Comparison of ENCODE assay signal across 7 mouse cellular contexts in genomic region chr13:83503919-83504318, GRCm38 (mm10). TPM values are rescaled to one million over a fixed set of nuclear protein-coding genes. Genes with fewer than 3 reads are reported as not detected.
DNase-seq lines count a peak whose midpoint lies in the region; ATAC-seq lines count a peak whose summit lies in the region.

Mef2c (plus strand) TSS chr13:83504034.

- no peak within 1 kb of the TSS for H3K4me3 ChIP-seq in midbrain, embryonic 14.5 days (replicated peaks; ENCODE audit: low read depth, low read length)

- ATAC-seq in common myeloid progenitor, adult 5-6 weeks (replicated peaks; ENCODE audit: low read depth, poor library complexity, severe bottlenecking), result no peak
- no peak for ATAC-seq in midbrain, embryonic 14.5 days (ENCODE audit: low FRiP score, low TSS enrichment)

- no peaks in the 10 kb centered on the region for H3K4me1 ChIP-seq in midbrain, embryonic 14.5 days (ENCODE audit: control insufficient read depth, insufficient read depth, low read length)

- H3K27ac ChIP-seq in midbrain, embryonic 14.5 days (replicated peaks; ENCODE audit: low read depth, low read length), result no peak within 1 kb of the TSS

- H3K9me3 ChIP-seq in midbrain, embryonic 14.5 days (ENCODE audit: control insufficient read depth, low read length), result no peaks in the 10 kb centered on the region

- no peaks in the 10 kb centered on the region for H3K27me3 ChIP-seq in midbrain, embryonic 14.5 days (ENCODE audit: control insufficient read depth, insufficient read depth, low read length)

- no peaks in the 10 kb centered on the region for H3K36me3 ChIP-seq in midbrain, embryonic 14.5 days (ENCODE audit: control insufficient read depth, insufficient read depth, low read length)

- H3K9ac ChIP-seq in midbrain, embryonic 14.5 days (replicated peaks; ENCODE audit: low read length), result no peak within 1 kb of the TSS

- 87% methylated on average over 7 of the region's 7 CpGs for WGBS in midbrain, embryonic 14.5 days

- no peak for DNase-seq in adrenal gland, postnatal 14 days
- DNase-seq in heart, adult 8-10 months (ENCODE audit: low spot score), result no peak
- no peak for DNase-seq in layer of hippocampus, postnatal 36 days
- DNase-seq in midbrain, embryonic 14.5 days, result no peak
- no peak for DNase-seq in right cerebral cortex, adult 2 months (ENCODE audit: low spot score in 2 of 2)
- DNase-seq in ovary, postnatal 36 days (ENCODE audit: low spot score), result no peak

- no peak within 1 kb of the TSS for H3K4me2 ChIP-seq in midbrain, embryonic 14.5 days (ENCODE audit: low read length)

RNA-seq across cellular contexts. Expression of gene Mef2c, which starts in this region (rescaled TPM):
- 43.2 and 53.7 TPM in 2 replicates for total RNA-seq in adrenal gland, postnatal 14 days (2021)
- 339 and 380 TPM in 2 replicates for total RNA-seq in common myeloid progenitor, adult 5-6 weeks (2017)
- total RNA-seq in heart, adult 8-10 months (2022), result 10 to 100 TPM; 55.8 to 86.8 (median 66.9) TPM
- 100 to 1,000 TPM; 105 to 122 TPM for total RNA-seq in layer of hippocampus, postnatal 36 days (2021)
- polyA plus RNA-seq in midbrain, embryonic 14.5 days (2014; fragmentation: Nextera tagmentation; extraction: Ambion mirVana), result 25.0 and 27.8 TPM in 2 replicates
